Mouse (Mus musculus): Measurements from ENCODE around the gene Rnf145.

- TF ChIP-seq CTCF (IDR thresholded peaks at IDR 0.05; ENCODE audit: extremely low read depth, insufficient read length, insufficient replicate concordance, low read depth, low read length), result no peak
- no peak for TF ChIP-seq POLR2A (IDR thresholded peaks at IDR 0.05; ENCODE audit: low read depth, low read length)
Measured at GRCm38 (mm10) chr11:44504146-44504545, 14.6 kb upstream of the Rnf145 start.
